Mouse (Mus musculus) MEL (cell line): ENCODE measurements at regions not wholly inside any gene's neighbourhood (a gene's known extent, or its start where the extent isn't known, plus 50 kb on each side); places are given as distances from the start of the nearest gene placed in this dataset.

Experiments
- DNase-seq: peaks from one replicate; pipeline ENCODE4 v3.0.0; 2011; ENCODE audit warnings: low read depth, low spot score
- H3K27ac ChIP-seq: 2 replicates; pipeline ENCODE4 v1.5.1; 2012; ENCODE audit warnings: low read depth, mild to moderate bottlenecking, control low read depth, low read length, moderate library complexity; ENCODE audit not compliant: control insufficient read depth
- H3K27me3 ChIP-seq, 2 experiments: fragments of 150-350 bp in 1 of 2; sonication (generic) in 1 of 2; 2 replicates each; pipeline ENCODE4 v1.6.1; 2012; ENCODE audit warnings: low read length in 2 of 2, mild to moderate bottlenecking in 2 of 2, improper control_type of control experiment in 1 of 2, moderate library complexity in 1 of 2; ENCODE audit not compliant: insufficient read depth in 2 of 2, control insufficient read depth in 1 of 2
- H3K36me3 ChIP-seq, 2 experiments: 2 replicates each; pipeline ENCODE4 v1.6.1; 2012 to 2014; ENCODE audit warnings: low read length in 2 of 2, improper control_type of control experiment in 1 of 2, inconsistent platforms in 1 of 2, mild to moderate bottlenecking in 1 of 2; ENCODE audit not compliant: insufficient read depth in 2 of 2, control insufficient read depth in 1 of 2
- H3K4me1 ChIP-seq, 2 experiments: fragments of 150-350 bp in 1 of 2; sonication (generic) in 1 of 2; 2 replicates each; pipeline ENCODE4 v1.6.1; 2012; ENCODE audit warnings: low read length in 2 of 2, improper control_type of control experiment in 1 of 2, mild to moderate bottlenecking in 1 of 2; ENCODE audit not compliant: insufficient read depth in 2 of 2, control insufficient read depth in 1 of 2
- H3K4me3 ChIP-seq, 2 experiments: fragments of 150-350 bp in 1 of 2; sonication (generic) in 1 of 2; 2 replicates each; pipeline ENCODE4 v1.5.1; 2012; ENCODE audit warnings: low read depth in 2 of 2, low read length in 2 of 2, mild to moderate bottlenecking in 2 of 2, moderate library complexity in 2 of 2, control low read depth in 1 of 2, improper control_type of control experiment in 1 of 2; ENCODE audit not compliant: control insufficient read depth in 1 of 2, insufficient read depth in 1 of 2
- H3K79me2 ChIP-seq: 2 replicates; pipeline ENCODE4 v1.6.1; 2012; ENCODE audit warnings: mild to moderate bottlenecking, low read length, moderate library complexity; ENCODE audit not compliant: control insufficient read depth, poor library complexity, insufficient read depth
- H3K9ac ChIP-seq: 2 replicates; pipeline ENCODE4 v1.6.1; 2012; ENCODE audit warnings: low read depth, mild to moderate bottlenecking, control low read depth, low read length, moderate library complexity; ENCODE audit not compliant: control insufficient read depth, poor library complexity, severe bottlenecking
- H3K9me3 ChIP-seq: fragments of 150-350 bp; sonication (generic); replicated peaks from 2 replicates; pipeline ENCODE4 v1.6.1; 2012; ENCODE audit warnings: mild to moderate bottlenecking, low read length, improper control_type of control experiment, moderate library complexity; ENCODE audit not compliant: insufficient read depth
- CHD1 ChIP-seq: IDR thresholded peaks from 2 replicates; pipeline ENCODE4 v1.6.1; 2012; ENCODE audit warnings: low read depth, mild to moderate bottlenecking, inconsistent platforms, low read length, improper control_type of control experiment
- CHD2 ChIP-seq: IDR thresholded peaks from 2 replicates; pipeline ENCODE4 v1.6.1; 2011; ENCODE audit warnings: low read length, improper control_type of control experiment
- E2F4 ChIP-seq: IDR thresholded peaks from 2 replicates; pipeline ENCODE4 v1.6.1; 2011; ENCODE audit warnings: low read depth, low read length, improper control_type of control experiment, borderline replicate concordance
- GATA1 ChIP-seq: IDR thresholded peaks from 2 replicates; pipeline ENCODE4 v1.6.1; 2011; ENCODE audit warnings: low read depth, low read length, improper control_type of control experiment
- JUND ChIP-seq: IDR thresholded peaks from 2 replicates; pipeline ENCODE4 v1.6.1; 2011; ENCODE audit warnings: low read depth, mild to moderate bottlenecking, improper control_type of control experiment, low read length
- MAFK ChIP-seq: IDR thresholded peaks from 2 replicates; pipeline ENCODE4 v1.6.1; 2011; ENCODE audit warnings: low read depth, mild to moderate bottlenecking, low read length, improper control_type of control experiment, borderline replicate concordance
- MAZ ChIP-seq: IDR thresholded peaks from 2 replicates; pipeline ENCODE4 v1.6.1; 2012; ENCODE audit warnings: low read depth, mild to moderate bottlenecking, inconsistent platforms, low read length, improper control_type of control experiment
- MEF2A ChIP-seq: IDR thresholded peaks from 2 replicates; pipeline ENCODE4 v1.6.1; 2014; ENCODE audit warnings: low read depth, mild to moderate bottlenecking, inconsistent platforms, low read length, improper control_type of control experiment; ENCODE audit not compliant: poor library complexity, insufficient replicate concordance, severe bottlenecking; ENCODE audit errors: extremely low read depth
- MXI1 ChIP-seq: IDR thresholded peaks from 2 replicates; pipeline ENCODE4 v1.6.1; 2011; ENCODE audit warnings: mild to moderate bottlenecking, low read depth, low read length, improper control_type of control experiment
- MYB ChIP-seq: IDR thresholded peaks from 2 replicates; pipeline ENCODE4 v1.6.1; 2011; ENCODE audit warnings: mild to moderate bottlenecking, low read depth, low read length, improper control_type of control experiment
- MYC ChIP-seq: IDR thresholded peaks from 2 replicates; pipeline ENCODE4 v1.6.1; 2011; ENCODE audit warnings: low read depth, mild to moderate bottlenecking, low read length, improper control_type of control experiment, moderate library complexity
- NELFE ChIP-seq: IDR thresholded peaks from 2 replicates; pipeline ENCODE4 v1.6.1; 2011; ENCODE audit warnings: low read depth, low read length, improper control_type of control experiment
- POLR2A ChIP-seq, 2 experiments: IDR thresholded peaks; 2 replicates each; pipeline ENCODE4 v1.6.1; 2011 to 2012; ENCODE audit warnings: low read length in 2 of 2, mild to moderate bottlenecking in 2 of 2, control low read depth in 1 of 2, improper control_type of control experiment in 1 of 2, low read depth in 1 of 2, moderate library complexity in 1 of 2; ENCODE audit not compliant: control insufficient read depth in 1 of 2, insufficient read depth in 1 of 2, poor library complexity in 1 of 2
- RAD21 ChIP-seq: IDR thresholded peaks from 2 replicates; pipeline ENCODE4 v1.6.1; 2011; ENCODE audit warnings: mild to moderate bottlenecking, low read depth, low read length, improper control_type of control experiment
- RCOR1 ChIP-seq: IDR thresholded peaks from 2 replicates; pipeline ENCODE4 v1.6.1; 2012; ENCODE audit warnings: low read depth, mild to moderate bottlenecking, inconsistent platforms, low read length, improper control_type of control experiment
- SIN3A ChIP-seq: IDR thresholded peaks from 2 replicates; pipeline ENCODE4 v1.6.1; 2012; ENCODE audit warnings: low read length, improper control_type of control experiment, inconsistent platforms
- TBP ChIP-seq: IDR thresholded peaks from 2 replicates; pipeline ENCODE4 v1.8.0; 2011; ENCODE audit warnings: low read depth, low read length, improper control_type of control experiment
- TCF12 ChIP-seq: IDR thresholded peaks from 2 replicates; pipeline ENCODE4 v1.6.1; 2014; ENCODE audit warnings: low read depth, mild to moderate bottlenecking, inconsistent platforms, low read length, improper control_type of control experiment, moderate library complexity
- UBTF ChIP-seq: IDR thresholded peaks from 2 replicates; pipeline ENCODE4 v1.6.1; 2012; ENCODE audit warnings: low read depth, mild to moderate bottlenecking, inconsistent platforms, low read length, improper control_type of control experiment, moderate library complexity, borderline replicate concordance; ENCODE audit not compliant: insufficient read depth
- USF1 ChIP-seq: IDR thresholded peaks from 2 replicates; pipeline ENCODE4 v1.6.1; 2014; ENCODE audit warnings: low read depth, mild to moderate bottlenecking, inconsistent platforms, low read length, improper control_type of control experiment, moderate library complexity
- USF2 ChIP-seq, 2 experiments: IDR thresholded peaks; 2 replicates each; pipeline ENCODE4 v1.6.1; 2011 to 2012; ENCODE audit warnings: improper control_type of control experiment in 2 of 2, low read length in 2 of 2, borderline replicate concordance in 1 of 2, inconsistent platforms in 1 of 2, low read depth in 1 of 2, mild to moderate bottlenecking in 1 of 2; ENCODE audit not compliant: insufficient read depth in 1 of 2
- ZC3H11A ChIP-seq: IDR thresholded peaks from 2 replicates; pipeline ENCODE4 v1.6.1; 2012; ENCODE audit warnings: low read depth, mild to moderate bottlenecking, inconsistent platforms, low read length, improper control_type of control experiment
- ZKSCAN1 ChIP-seq: IDR thresholded peaks from 2 replicates; pipeline ENCODE4 v1.6.1; 2012; ENCODE audit warnings: low read depth, mild to moderate bottlenecking, inconsistent platforms, low read length, improper control_type of control experiment, moderate library complexity
- ZMIZ1 ChIP-seq: IDR thresholded peaks from 2 replicates; pipeline ENCODE4 v1.6.1; 2012; ENCODE audit warnings: low read depth, mild to moderate bottlenecking, inconsistent platforms, low read length, improper control_type of control experiment, moderate library complexity
- ZNF384 ChIP-seq: IDR thresholded peaks from 2 replicates; pipeline ENCODE4 v1.6.1; 2012; ENCODE audit warnings: low read depth, mild to moderate bottlenecking, inconsistent platforms, low read length, improper control_type of control experiment

DNA sequence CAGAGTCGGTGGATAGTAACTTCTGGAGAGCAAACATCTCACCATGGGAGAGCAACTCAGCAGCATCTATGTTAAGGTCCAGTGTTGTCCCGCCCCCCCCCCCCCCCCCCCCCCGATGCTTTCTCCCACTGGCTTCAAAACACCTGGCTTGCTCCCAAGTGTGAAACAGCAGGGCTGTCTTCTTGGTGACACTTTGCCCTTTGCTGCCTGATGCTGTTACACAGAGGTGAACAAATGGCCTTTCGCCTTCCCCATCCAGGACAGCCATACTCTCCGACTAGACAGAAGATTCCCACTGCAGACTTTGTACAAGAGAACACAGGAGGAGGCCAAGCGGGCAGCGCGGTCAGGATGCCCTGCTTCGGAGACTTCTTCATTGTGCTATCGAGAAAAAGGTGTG is 111.8 kb upstream of the Lef1 start:
- H3K9ac ChIP-seq = no peak overlapping the region
- no peaks in the 10 kb centered on the region for H3K36me3 ChIP-seq
- no peak overlapping the region for H3K4me3 ChIP-seq
- H3K27me3 ChIP-seq = no peaks in the 10 kb centered on the region
- DNase-seq = no peak
- no peak overlapping the region for H3K27ac ChIP-seq
- H3K4me1 ChIP-seq = no peaks in the 10 kb centered on the region
- no peaks in the 10 kb centered on the region for H3K9me3 ChIP-seq
- H3K79me2 ChIP-seq = no peaks in the 10 kb centered on the region
- TF ChIP-seq ZKSCAN1 = no peak
- TF ChIP-seq ZNF384 = no peak
- TF ChIP-seq ZC3H11A = no peak
- TF ChIP-seq MAZ = no peak
- no peak for TF ChIP-seq MYC
- no peak for TF ChIP-seq MEF2A
- TF ChIP-seq JUND = no peak
- no peak for TF ChIP-seq ZMIZ1
- no peak for TF ChIP-seq TCF12
- TF ChIP-seq USF1 = no peak
- no peak for TF ChIP-seq UBTF
- TF ChIP-seq CHD1 = no peak
- no peak for TF ChIP-seq POLR2A (IDR thresholded peaks at IDR 0.05; ENCODE audit: control insufficient read depth in 1 of 2, insufficient read depth in 1 of 2, low read depth in 1 of 2, low read length in 2 of 2, poor library complexity in 1 of 2)
- no peak for TF ChIP-seq NELFE

GRCm38 (mm10) chr3:130996786-130997185 is 113.5 kb upstream of the Lef1 start:
- H3K36me3 ChIP-seq = no peaks in the 10 kb centered on the region
- no peak overlapping the region for H3K9ac ChIP-seq
- H3K27ac ChIP-seq = no peak overlapping the region
- no peak for DNase-seq
- H3K79me2 ChIP-seq = no peaks in the 10 kb centered on the region
- H3K27me3 ChIP-seq = no peaks in the 10 kb centered on the region
- H3K4me3 ChIP-seq = no peak overlapping the region
- H3K4me1 ChIP-seq = no peaks in the 10 kb centered on the region
- TF ChIP-seq MXI1 (no peak), POLR2A (IDR thresholded peaks at IDR 0.05; ENCODE audit: control insufficient read depth in 1 of 2, insufficient read depth in 1 of 2, low read depth in 1 of 2, low read length in 2 of 2, poor library complexity in 1 of 2) (no peak), MYB (no peak), JUND (no peak), E2F4 (no peak), CHD2 (no peak), MAFK (no peak), USF2 (IDR thresholded peaks at IDR 0.05; ENCODE audit: borderline replicate concordance in 1 of 2, insufficient read depth in 1 of 2, low read depth in 1 of 2, low read length in 2 of 2) (no peak), RCOR1 (no peak), GATA1 (no peak), NELFE (no peak), SIN3A (no peak), RAD21 (no peak), TBP (no peak), UBTF (no peak), TCF12 (no peak), ZC3H11A (no peak)
- TF ChIP-seq, all 39 proteins: peak for 0
- no peaks in the 10 kb centered on the region for H3K9me3 ChIP-seq
